Mouse (Mus musculus) gastrocnemius, postnatal 4 days (tissue): ENCODE results near the gene Eif1. TPM values are rescaled to one million over a fixed set of nuclear protein-coding genes. Genes with fewer than 3 reads are reported as not detected.
"Not testable (repeated sequence)": the region's sequence is repeated elsewhere in the genome, so short reads cannot be mapped to it uniquely, and the experiment has no call there.

Source experiments
- DNase-seq, 2 experiments: peaks; one replicate each; pipeline ENCODE4 v3.0.0; 2021 to 2022; ENCODE audit warnings: low spot score in 2 of 2, mixed read lengths in 2 of 2
- long read RNA-seq, 2 experiments: library from polyadenylated mRNA; stranded (forward); transcript quantifications; one replicate each; pipeline ENCODE4 v2.0.0; 2021
- total RNA-seq, 2 experiments: library from RNA; stranded (reverse); gene quantifications; 2 replicates each; pipeline ENCODE4 v1.2.3; 2021

Eif1 gene
- total RNA-seq, result 100 to 1,000 TPM; 842 to 874 TPM
- long read RNA-seq, experiment 1, transcript Eif1-203 (3 exons, 447 nt), result minor isoform, 6 of 506 reads
- long read RNA-seq, experiment 1, transcript Eif1-201 (4 exons, 1,322 nt), result major isoform, 489 of 506 reads
- long read RNA-seq, experiment 1, partial matches to known transcripts, result 0 of 506 reads
- long read RNA-seq, experiment 1, other reads (novel, unspliced or antisense), result 10 of 506 reads
- long read RNA-seq, experiment 2, transcript Eif1-201 (4 exons, 1,322 nt), result major isoform, 406 of 426 reads
- long read RNA-seq, experiment 2, partial matches to known transcripts, result 3 of 426 reads
- long read RNA-seq, experiment 2, other reads (novel, unspliced or antisense), result 16 of 426 reads

DNA sequence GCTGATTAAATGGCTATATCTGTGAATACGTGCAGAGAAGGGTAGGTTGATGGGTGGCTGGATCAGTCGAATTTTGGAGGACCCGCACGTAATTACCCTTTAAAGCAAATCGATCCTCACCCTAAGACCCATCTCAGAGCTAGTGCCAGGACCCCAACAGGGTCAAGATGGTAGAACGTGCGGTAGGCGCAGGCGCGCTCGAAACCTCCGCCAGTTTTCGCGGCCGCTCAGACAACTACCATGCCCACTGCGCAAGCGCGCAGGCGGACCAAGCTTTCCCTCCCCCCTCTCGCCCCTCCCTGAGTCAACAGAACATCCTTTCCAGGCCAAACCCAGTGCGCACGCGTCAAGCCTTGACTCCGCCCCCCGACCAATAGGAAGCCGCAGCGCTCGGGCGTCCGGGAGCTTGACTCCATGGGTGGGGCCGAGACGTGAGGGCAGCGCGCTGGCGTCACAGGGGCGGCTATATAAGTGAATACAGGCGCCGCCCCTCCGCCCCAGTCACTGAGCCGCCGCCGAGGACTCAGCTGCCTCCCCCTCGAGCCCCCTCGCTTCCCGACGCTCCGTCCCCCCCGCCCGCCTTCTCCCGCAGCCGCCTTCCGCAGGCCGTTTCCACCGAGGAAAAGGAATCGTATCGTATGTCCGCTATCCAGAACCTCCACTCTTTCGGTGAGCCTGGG, at the start of gene Eif1:
TSS of gene Eif1 (plus strand) at position 394 of the 680 bp plus-strand sequence.
- peak; percentile 100 for DNase-seq

DNA sequence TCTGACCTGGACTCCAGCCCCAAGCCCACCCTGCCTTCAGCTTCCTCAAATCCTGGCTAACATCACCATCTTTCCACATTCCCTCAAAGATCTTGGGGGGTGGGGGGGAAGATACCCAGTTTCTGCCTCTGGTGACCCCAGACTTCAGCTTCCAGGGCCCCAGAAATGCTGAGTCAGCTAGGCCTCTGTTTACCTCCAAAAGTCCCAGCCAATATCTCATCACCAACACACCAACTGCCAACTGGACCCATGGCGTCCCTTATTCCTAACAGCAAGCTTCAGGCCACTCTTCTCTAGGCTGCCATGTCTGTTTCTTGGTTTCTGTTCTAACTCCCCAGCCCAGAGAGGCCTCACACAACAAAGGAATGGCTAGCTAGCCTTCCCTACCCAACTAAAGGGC, 47.8 kb upstream of the Eif1 start:
- DNase-seq, result no peak

DNA sequence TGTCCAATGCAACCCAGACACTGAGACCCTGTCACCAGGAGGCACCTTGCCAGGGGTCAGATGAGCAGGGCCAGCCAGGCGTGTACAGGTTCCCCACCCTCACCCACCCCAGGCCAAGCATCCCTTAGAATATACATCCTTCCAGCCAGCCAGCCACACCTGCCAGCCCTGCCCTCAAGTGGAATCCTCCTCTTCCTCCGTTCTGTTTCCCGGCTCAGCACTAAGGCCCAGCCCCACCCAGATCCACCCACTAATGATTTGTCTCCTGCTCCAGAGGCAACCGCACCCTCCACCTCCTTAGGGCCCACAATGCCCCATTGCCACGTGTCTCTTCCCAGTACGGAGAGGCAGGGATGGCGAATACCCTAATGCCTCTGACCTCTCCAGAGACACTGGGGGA, 45.0 kb upstream of the Eif1 start:
- DNase-seq, result no peak

DNA sequence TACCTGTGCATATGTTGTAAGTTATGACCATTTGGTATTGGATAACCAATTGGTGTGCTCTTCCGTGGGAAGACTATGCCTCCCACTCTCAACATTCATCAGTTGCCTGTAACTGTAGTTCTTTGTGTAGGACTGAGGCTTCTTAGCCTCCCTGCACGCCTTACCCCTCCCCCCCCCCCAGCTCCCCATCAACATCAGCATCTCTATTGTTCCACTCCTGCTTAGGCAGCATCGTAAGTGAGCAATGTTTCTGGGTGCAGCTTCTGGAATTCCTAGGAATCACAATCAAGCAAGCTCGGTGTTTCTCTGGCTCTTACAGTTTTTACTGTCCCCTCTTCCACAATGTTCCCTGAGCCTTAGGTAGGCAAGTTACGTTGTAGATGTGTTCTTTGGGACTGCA, 44.2 kb upstream of the Eif1 start:
- no peak for DNase-seq

DNA sequence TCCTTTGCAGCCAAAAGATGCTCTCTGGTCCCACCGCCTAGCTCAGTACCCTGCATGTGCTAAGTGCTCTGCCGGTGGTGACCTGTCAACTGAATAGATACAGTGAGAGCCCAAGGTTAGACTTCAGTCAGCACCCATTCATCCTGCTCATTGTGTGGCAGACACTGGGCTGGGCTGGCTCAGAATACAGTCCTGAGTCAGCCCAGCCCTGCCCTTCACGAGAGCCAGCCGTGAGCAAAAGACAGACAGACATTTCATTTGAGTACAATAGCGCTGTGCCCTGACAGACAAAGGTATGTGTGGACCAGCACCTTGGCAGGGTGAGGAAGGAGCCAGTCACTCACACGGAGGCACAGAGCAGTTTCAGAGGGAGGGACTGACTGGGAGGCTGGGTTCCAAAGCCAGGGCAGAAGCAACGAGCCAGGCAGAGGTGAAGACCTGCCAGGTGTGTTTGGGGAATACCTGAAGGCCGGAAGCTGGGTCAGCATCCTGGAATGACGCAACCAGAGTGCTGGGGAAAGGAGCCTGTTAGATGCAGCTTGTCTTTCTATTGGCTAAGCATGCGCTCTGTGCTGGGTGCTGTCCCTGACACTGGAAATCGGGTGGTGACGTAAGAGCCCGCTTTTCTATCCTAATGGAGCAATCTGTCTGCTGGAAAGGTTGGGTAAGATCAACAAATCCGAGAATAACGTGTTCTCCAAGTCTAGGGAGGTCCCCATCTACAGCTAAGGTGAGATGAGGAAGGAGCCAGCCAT, 41.8 kb upstream of the Eif1 start:
- no peak for DNase-seq

DNA sequence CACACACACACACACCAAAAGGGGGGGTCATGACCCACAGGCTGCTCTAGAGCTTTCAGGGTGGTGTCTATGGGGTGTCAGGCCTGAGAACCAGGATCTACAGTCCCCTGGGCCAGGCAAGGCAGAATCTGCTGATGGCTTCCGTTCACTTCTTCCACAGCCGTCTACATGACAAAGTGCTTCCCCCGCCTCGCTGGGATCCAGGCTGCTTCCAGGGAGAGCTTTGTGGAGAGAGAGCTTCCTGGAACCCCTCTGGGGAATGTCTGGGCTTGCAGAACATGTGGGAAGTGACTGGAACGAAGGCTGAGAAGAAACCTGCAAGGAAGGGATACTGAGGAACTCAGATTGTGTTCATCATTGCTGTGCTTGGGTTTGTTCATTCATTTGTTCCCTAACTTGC, 40.9 kb upstream of the Eif1 start:
- no peak for DNase-seq

DNA sequence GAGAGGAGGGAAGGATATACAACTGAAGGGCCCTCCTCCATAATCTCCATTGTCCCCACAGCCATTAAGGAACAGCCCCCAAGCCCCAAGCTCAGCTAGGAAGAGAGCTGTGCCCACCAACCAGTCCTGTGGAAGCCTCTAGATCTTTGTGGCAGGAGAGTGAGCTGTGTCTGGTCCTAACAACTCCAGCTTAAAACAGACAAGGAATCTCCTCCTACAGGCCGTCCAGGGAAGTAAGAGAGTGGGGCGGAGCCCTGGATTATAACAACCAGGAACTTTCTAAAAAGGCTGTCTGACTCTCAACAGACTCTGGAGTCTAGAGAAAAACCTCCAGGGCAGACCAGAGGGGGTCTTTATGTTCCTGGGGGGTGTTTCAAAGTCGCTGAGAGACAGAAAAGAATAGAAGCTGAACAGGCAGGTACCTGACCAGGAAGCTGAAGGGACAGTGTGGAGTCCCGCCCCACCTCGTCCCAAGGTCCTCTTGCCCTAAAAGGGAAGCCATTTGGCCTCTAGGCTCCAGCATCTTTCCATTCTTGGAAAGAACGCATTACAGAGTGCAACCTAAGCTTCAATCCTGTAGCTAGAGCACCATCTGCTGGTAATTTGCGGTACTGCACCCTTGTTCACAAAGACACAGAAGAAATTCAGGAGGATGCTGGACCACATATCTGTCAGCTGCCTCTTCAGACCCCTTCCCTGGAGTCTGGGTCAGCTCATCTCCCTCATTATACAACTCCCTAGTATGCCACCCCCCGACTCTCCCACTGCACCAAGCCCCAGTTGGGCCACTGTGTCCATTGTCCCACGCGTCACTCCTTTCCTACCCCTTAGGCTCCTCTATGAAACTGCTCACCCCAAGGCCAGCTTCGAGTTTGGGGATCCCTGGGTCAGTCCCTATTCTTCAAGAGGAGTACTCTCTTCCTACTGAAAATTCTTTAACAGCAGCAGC, 37.8 kb upstream of the Eif1 start:
- peak; percentile 59 to 83 for DNase-seq

DNA sequence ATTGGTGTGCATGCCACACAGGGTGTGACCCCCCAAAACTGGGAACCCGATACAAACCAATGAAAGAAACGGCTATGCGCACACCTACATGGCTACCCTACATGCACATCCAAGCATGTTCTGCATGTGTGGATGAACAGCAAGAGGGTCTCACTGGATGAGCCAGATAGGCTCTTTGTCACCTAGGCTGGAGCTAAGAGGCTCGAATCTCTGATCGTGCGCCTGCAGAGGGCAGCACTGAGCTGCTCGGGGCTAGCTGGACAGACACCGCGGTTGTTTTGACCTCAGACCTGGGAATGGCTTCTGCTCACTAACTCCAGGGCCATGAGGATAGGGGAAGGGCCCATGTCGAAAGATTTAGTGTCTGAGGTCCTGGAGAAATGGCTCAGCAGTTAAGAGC, 37.1 kb upstream of the Eif1 start:
- DNase-seq, result peak; percentile 69 to 82

DNA sequence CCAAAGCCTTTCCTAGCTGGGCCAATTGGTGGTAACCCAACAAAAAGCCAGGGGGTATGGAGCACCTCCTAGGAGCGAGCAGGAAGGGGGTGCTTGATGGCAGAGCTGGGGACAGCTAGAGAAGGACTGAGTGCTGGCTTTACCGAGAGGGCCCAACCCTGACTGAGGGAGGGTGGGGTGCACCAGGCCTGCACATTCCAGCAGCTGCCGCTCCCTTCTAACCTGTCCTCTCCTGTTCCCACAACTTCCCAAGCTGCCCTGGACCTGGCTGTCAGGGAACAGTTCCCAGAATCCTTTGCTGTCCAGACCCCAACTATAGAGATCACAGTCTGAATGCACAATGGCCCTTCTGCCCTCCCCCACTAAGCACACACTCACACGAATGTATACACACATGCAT, 34.7 kb upstream of the Eif1 start:
- no peak for DNase-seq

DNA sequence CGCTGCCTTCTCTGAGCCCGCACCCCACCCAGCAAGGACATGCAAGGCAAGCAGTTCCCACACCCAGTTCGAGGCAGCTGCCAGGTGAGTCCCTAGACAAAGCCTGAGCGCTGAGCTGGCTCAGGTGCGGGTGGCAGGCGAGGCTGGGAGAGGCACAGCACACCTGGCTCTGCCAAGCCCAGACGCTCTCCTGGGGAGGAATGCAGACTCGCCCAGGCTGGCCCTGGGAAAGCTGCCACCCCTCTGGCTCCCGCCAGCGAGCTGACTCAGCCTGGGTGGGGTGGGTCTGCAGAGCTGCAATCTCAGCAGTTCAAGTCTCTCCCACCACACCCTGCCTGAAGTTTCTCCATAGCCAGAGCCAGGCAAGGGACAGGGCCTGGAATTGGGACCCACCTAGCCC, 32.7 kb upstream of the Eif1 start:
- peak in 1 of 2 experiments; percentile 47 for DNase-seq

DNA sequence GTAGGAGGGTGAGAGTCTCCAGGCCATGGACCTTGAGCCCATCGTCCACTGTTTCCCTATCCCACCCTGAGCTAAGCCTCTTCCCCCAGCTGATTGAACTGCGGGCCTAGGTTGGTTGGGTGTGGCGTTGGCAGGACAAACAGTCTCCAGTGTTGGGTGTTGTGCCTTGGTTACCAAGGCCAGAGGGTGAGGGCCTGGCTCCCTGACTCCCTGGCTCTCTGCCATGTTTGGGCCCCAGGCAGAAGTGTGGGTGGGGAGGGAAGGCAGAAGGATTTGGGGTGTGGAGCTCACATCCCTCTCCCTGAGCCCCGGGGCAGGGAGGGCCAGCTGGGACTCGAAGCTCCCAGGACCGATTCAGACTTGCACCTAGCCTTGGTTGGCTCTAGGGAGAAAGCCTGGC, 30.7 kb upstream of the Eif1 start:
- DNase-seq, result no peak

DNA sequence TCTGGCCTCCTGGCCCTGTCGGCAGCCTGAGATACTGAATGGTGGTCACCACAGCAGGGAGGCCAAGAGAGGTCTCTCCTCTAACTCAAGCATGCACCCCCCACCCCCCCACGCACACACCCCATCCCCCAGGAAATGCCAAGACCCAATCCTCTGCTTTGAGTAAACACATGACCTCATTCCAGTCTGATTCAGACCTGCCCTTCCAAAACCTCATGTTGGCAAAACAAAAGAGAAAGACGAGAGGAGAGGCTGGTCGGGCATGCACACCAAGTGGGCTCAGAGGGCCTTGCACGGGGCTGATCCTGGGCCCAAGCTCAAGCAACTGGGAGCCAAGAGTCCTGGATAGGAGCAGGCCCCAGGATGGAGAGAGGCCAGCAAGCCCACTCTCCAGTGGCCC, 29.4 kb upstream of the Eif1 start:
- DNase-seq, result no peak

DNA sequence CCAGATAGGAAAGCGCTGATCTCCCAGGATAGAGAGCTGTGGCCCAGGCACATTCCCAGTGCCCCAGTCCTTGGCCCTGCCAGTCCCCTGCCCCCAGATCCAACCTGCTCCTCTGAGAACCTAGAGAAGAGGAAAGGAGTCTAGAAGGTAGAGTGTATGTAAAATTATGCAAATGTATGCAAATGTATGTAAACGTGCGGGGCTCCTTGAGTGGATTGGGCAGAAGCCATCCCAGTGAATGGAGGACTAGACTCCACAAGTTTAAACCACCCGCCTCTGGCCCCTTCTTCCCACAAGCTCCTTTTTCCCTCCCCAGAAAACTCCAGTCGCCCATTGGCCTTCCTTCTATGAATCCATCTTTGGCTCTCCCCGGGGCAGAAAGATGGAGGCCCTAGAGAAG, 26.8 kb upstream of the Eif1 start:
- no peak for DNase-seq

DNA sequence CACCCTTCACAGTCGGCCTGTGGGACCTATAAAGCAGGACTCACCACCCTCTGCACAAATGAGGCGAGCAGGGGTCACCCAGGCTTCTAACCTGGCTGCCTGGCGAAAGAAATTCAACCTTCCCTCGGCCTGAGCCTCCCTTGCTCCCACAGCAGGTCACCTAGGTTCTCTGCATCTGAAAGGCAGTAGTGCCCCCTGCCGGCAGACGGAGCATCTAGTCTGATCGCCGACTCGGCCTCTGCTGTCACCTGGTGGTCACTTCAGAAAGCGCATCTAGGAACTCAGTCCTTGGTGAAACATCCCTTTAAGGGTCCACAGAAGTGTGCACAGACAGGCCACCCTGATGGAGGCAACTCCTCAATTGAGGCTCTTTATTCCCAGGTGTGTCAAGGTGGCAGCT, 24.4 kb upstream of the Eif1 start:
- DNase-seq, result peak; percentile 63 to 79

DNA sequence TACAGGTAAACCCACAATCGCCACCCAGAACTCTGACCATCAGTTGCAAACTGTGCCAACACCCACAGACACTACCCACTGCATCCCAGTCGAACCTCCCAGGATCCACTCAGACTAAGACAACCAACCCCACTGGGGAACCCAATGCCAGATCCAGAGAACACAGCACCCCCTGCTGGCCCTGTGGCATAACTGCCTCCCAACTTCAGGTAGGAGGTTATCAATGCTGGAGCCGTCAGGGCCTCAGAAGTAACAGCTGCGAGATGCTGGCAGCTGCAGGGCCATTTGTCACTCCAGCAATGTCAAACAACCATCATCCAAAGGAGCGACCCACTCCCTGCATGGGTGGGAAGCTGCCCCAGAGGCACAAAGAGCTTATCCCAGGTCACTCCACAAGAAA, 21.9 kb upstream of the Eif1 start:
- DNase-seq, result no peak

DNA sequence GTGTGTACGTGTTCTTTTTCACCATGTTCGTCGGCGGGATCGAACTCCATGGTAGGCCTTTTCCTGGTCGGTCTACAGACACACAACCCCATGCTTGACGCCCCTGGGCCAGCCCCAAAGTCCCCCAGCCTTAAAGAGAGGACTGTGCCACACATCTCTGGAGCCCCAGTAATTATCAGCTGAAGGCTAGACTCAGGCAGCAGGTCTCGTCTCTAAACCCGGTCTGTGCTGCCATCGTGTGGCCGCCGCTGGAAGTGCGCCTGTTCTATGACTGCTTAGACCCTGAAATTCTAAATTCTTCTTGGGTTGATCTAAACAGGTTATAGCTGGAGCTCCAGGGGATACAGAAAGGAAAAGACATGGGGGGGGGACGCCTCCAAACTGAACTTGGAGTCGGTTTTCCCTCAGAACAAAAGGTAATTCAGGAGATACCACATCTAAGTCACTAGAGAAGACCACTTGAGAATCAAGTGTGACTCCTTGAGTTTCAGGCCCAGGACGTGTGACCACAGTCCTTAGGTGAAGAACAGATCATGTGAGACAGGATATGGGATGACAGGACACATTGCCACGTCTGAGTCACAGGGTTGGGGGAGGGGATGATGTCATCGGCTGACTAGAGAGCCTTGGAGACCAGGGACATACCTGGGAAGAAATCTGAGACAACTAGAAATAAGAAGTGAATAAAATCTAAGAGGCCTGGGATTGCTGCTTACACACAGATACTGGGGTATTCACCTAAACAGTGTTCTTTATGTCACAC, 21.2 kb upstream of the Eif1 start:
- DNase-seq, result peak; percentile 69 to 79

DNA sequence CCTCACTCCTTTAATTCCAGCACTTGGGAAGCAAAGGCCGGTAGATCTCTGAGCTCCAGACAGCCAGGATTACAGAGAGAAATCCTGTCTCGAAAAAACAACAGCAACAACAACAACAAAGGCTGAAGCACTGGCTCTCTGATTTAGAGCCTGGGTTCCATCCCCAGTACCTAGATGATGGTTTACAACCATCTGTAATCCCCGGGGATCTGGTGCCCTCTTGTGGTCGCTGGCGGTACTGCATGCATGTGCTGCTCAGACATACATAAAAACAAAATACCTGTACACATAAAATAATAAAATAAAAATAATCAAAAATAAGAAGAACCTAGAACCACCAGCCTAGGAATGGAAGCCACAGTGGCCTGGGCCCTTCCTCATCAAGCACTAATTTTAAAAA, 19.4 kb upstream of the Eif1 start:
- peak in 1 of 2 experiments; percentile 43 for DNase-seq

DNA sequence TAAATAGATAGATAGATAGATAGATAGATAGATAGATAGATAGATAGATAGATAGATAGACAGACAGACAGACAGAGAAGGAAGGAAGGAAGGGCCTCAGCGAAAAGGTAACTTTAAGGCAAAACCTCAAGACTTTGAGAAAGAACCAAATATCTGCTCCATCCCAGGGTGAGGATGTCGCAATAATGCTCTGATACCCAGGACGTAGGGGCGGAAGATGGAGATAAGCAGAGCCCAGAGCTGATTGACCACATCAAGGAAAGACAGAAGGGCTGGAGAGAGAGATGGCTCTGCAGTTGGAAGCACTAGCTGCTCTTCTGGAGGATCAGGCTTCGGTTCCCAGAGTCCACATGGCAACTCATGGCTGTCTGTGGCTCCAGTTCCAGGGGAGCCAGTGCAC, 18.4 kb upstream of the Eif1 start:
- DNase-seq, result no peak

DNA sequence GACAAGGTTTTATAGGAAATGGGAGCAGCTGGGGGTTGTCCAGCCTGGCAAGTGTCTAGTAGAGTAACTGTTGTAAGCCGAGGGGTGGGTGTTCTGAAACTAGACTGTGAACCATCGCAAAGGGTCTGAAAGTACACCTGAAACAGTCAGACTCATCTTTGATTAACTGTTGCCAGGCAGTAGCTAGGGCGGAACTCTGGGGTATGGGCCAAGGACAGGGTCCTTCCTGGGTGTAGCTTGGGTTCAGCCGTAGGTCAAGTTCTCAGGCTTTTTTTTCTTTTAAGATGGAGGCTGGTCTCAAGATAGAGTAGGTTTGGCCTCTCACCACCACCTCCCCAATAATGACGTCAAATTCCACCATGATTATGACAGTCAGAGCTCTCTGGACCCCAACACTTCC, 11.8 kb upstream of the Eif1 start:
- DNase-seq, result no peak

DNA sequence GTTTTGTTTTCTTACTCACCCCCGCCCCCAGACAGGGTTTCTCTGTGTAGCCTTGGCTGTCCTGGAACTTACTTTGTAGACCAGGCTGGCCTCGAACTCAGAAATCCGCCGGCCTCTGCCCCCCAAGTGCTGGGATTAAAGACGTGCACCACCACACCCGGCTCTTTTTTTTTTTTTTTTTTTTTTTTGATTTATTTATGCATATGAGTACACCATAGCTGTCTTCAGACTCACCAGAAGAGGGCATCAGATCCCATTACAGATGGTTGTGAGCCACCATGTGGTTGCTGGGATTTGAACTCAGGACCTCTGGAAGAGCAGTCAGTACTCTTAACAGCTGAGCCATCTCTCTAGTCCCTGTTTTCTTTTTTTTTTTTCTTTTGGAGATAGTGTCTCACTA, 11.0 kb upstream of the Eif1 start:
- not testable (repeated sequence) for DNase-seq
